Mouse (Mus musculus): ENCODE measurements around the gene Gm3099. TPM values are rescaled to one million over a fixed set of nuclear protein-coding genes. Genes with fewer than 3 reads are reported as not detected.
"Not testable (repeated sequence)": the region's sequence is repeated elsewhere in the genome, so short reads cannot be mapped to it uniquely, and the experiment has no call there.

Gene Gm3099
- polyA plus RNA-seq (2015; fragmentation: Nextera tagmentation; extraction: Ambion mirVana), result not detected in 2 replicates

- not testable (repeated sequence) for H3K27ac ChIP-seq (ENCODE audit: low read depth); H3K4me3 ChIP-seq (ENCODE audit: low read depth, low read length); H3K36me3 ChIP-seq (replicated peaks; ENCODE audit: insufficient read depth, low read length); H3K4me2 ChIP-seq (ENCODE audit: low read depth, low read length); H3K4me1 ChIP-seq (ENCODE audit: insufficient read depth); H3K9ac ChIP-seq (replicated peaks); H3K9me3 ChIP-seq (ENCODE audit: low read length); H3K27me3 ChIP-seq (ENCODE audit: insufficient read depth, low read length); DNase-seq; ATAC-seq
- WGBS (ENCODE audit: insufficient replicate concordance), result no CpG with 5 or more reads among the region's 3 CpGs
Observed at GRCm38 (mm10) chr14:3998094-3998493, at the start of gene Gm3099. Gene Gm3099, plus strand, starts transcription at chr14:3998394.

DNA sequence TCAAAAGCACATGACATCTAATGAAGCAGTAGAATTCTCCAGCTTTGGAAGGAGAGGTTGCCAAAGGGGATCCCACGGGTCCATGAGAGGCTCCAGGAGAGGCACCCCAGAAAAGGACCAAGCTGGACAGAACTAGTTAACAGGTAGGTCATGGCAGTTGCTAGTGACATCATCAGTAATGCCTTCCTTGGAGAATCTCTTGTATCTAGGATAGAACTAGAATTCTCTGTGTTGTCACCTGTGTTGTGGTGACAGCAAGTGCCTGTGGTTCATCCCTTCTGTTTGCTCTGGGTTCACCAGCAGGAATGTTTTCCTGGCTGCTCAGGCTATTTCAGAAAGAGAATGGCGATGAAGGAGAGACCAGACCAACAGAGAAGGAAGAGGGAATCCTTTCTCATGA is 34.9 kb upstream of the Gm3099 start, which contains the start of gene Gm3095:
TSS of gene Gm3095 (plus strand) at position 301 of the 400 bp plus-strand sequence.
- no CpG with 5 or more reads among the region's 2 CpGs for WGBS (ENCODE audit: insufficient replicate concordance)
- H3K27ac ChIP-seq (ENCODE audit: low read depth); H3K36me3 ChIP-seq (replicated peaks; ENCODE audit: insufficient read depth, low read length); H3K4me1 ChIP-seq (ENCODE audit: insufficient read depth); H3K9ac ChIP-seq (replicated peaks); H3K4me3 ChIP-seq (ENCODE audit: low read depth, low read length); DNase-seq; H3K4me2 ChIP-seq (ENCODE audit: low read depth, low read length); H3K9me3 ChIP-seq (ENCODE audit: low read length); H3K27me3 ChIP-seq (ENCODE audit: insufficient read depth, low read length); ATAC-seq: not testable (repeated sequence)

DNA sequence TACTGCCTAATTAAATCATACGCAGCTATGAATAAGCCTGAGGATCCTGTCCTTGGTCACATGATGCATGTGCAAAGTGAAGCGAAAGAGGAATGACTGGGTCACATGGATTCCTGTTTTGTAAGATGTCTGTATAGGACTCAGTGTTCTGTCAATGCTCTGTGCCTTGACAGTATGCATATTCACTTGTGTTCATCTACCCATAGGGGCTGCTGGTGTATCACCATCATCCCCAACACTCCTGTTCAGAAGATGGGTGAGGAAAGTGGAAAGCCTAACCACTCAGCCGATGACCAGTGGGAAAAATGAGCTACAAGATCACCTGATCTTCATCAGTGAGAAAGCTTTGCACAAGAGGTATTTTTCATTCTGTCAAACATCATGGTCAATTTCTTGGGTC is 25.4 kb downstream of the Gm3099 start, which contains the start of gene Gm5796:
TSS of gene Gm5796 (plus strand) at position 301 of the 400 bp plus-strand sequence.
- ATAC-seq; H3K27ac ChIP-seq (ENCODE audit: low read depth); H3K4me1 ChIP-seq (ENCODE audit: insufficient read depth); DNase-seq; H3K9me3 ChIP-seq (ENCODE audit: low read length); H3K4me2 ChIP-seq (ENCODE audit: low read depth, low read length); H3K9ac ChIP-seq (replicated peaks); H3K36me3 ChIP-seq (replicated peaks; ENCODE audit: insufficient read depth, low read length); H3K27me3 ChIP-seq (ENCODE audit: insufficient read depth, low read length); H3K4me3 ChIP-seq (ENCODE audit: low read depth, low read length): not testable (repeated sequence)
- WGBS (ENCODE audit: insufficient replicate concordance), result no CpG with 5 or more reads among the region's 3 CpGs

Other genes starting within 250 kb of the Gm3099 start
- gene Gm3002, start 188.3 kb upstream of the Gm3099 start, polyA plus RNA-seq (2015; fragmentation: Nextera tagmentation; extraction: Ambion mirVana), result not detected in 2 replicates
- not detected in 2 replicates for gene Gm3033, start 152.1 kb upstream of the Gm3099 start, polyA plus RNA-seq (2015; fragmentation: Nextera tagmentation; extraction: Ambion mirVana)
- not detected in 2 replicates for gene Gm2916, start 114.2 kb upstream of the Gm3099 start, polyA plus RNA-seq (2015; fragmentation: Nextera tagmentation; extraction: Ambion mirVana)
- gene Gm3029, start 66.6 kb upstream of the Gm3099 start, polyA plus RNA-seq (2015; fragmentation: Nextera tagmentation; extraction: Ambion mirVana), result not detected in 2 replicates
- not detected in 2 replicates for gene Gm3095, start 34.8 kb upstream of the Gm3099 start, polyA plus RNA-seq (2015; fragmentation: Nextera tagmentation; extraction: Ambion mirVana)
- not detected in 2 replicates for gene Gm5796, start 25.5 kb downstream of the Gm3099 start, polyA plus RNA-seq (2015; fragmentation: Nextera tagmentation; extraction: Ambion mirVana)
- gene Gm3115, start 85.7 kb downstream of the Gm3099 start, polyA plus RNA-seq (2015; fragmentation: Nextera tagmentation; extraction: Ambion mirVana), result not detected in 2 replicates
- gene Gm8108, start 112.1 kb downstream of the Gm3099 start, polyA plus RNA-seq (2015; fragmentation: Nextera tagmentation; extraction: Ambion mirVana), result not detected in 2 replicates
- gene Gm3127, start 166.6 kb downstream of the Gm3099 start, polyA plus RNA-seq (2015; fragmentation: Nextera tagmentation; extraction: Ambion mirVana), result not detected in 2 replicates
- not detected in 2 replicates for gene Gm2974, start 184.2 kb downstream of the Gm3099 start, polyA plus RNA-seq (2015; fragmentation: Nextera tagmentation; extraction: Ambion mirVana)

Measured in liver, postnatal 0 days (tissue).